Mouse (Mus musculus) left cerebral cortex, postnatal 36 days (tissue): Measurements from ENCODE around the gene Rgs11. TPM values are rescaled to one million over a fixed set of nuclear protein-coding genes. Genes with fewer than 3 reads are reported as not detected.

Experiments
- total RNA-seq, 2 experiments: library from RNA; stranded (reverse); gene quantifications; 2 replicates each; pipeline ENCODE4 v1.2.3; 2021

The Rgs11 gene
- total RNA-seq, 2 experiments from 2014 or later, result 35.7 to 54.1 TPM

Other genes with a start within 250 kb of the Rgs11 start
- gene Capn15, start 217.2 kb upstream of the Rgs11 start, total RNA-seq, result 10 to 100 TPM; 40.8 to 58.4 TPM
- gene Rab11fip3, start 133.4 kb upstream of the Rgs11 start, total RNA-seq, result 100 to 1,000 TPM in 1 of 2 experiments, 10 to 100 TPM in 1; 98.8 to 117 TPM
- 10 to 100 TPM; 27.3 to 32.1 TPM for gene Decr2, start 112.6 kb upstream of the Rgs11 start, total RNA-seq
- gene Nme4, start 107.3 kb upstream of the Rgs11 start, total RNA-seq, result 1 to 10 TPM; 3.5 to 4.4 TPM
- gene Tmem8, start 89.7 kb upstream of the Rgs11 start, total RNA-seq, result 10 to 100 TPM; 13.9 to 14.0 TPM
- 10 to 100 TPM; 60.5 to 70.3 TPM for gene Mrpl28, start 79.5 kb upstream of the Rgs11 start, total RNA-seq
- 10 to 100 TPM; 22.5 to 25.1 TPM for gene Axin1, start 64.3 kb upstream of the Rgs11 start, total RNA-seq
- gene Pdia2, start 3.9 kb upstream of the Rgs11 start, total RNA-seq, result under 1 TPM; 0.30 to 0.45 TPM
- 100 to 1,000 TPM in 1 of 2 experiments, 10 to 100 TPM in 1; 94.2 to 130 TPM for gene Arhgdig, start 4.8 kb downstream of the Rgs11 start, total RNA-seq
- gene Fam234a, start 41.3 kb downstream of the Rgs11 start, total RNA-seq, result 10 to 100 TPM; 17.9 to 18.3 TPM
- gene Luc7l, start 49.9 kb downstream of the Rgs11 start, total RNA-seq, result 10 to 100 TPM; 64.0 to 86.2 TPM
- gene Neurl1b, start 211.9 kb downstream of the Rgs11 start, total RNA-seq, result 10 to 100 TPM; 73.3 to 77.5 TPM